Mouse (Mus musculus) forebrain, postnatal 0 days (tissue): Measurements from ENCODE around the gene Abcd3. TPM values are rescaled to one million over a fixed set of nuclear protein-coding genes. Genes with fewer than 3 reads are reported as not detected.

Experiments used
- ATAC-seq: fragments of 200-750 bp; cut with Nextera tagmentation; 2 replicates; pipeline ENCODE4 v1.8.0; 2017; ENCODE audit warnings: mild to moderate bottlenecking, moderate library complexity
- DNase-seq: peaks from one replicate; pipeline ENCODE4 v3.0.0-alpha.2; 2015
- H3K27ac ChIP-seq: fragments of 300-500 bp; sonication (generic); 2 replicates; pipeline ENCODE4 v1.5.1; 2014; ENCODE audit warnings: low read depth, mild to moderate bottlenecking, antibody characterized with exemption, low read length, moderate library complexity, mixed read lengths
- H3K27me3 ChIP-seq: fragments of 300-500 bp; sonication (generic); 2 replicates; pipeline ENCODE4 v1.6.1; 2014; ENCODE audit warnings: mild to moderate bottlenecking, low read length, mixed read lengths; ENCODE audit not compliant: insufficient read depth
- H3K36me3 ChIP-seq: fragments of 300-500 bp; sonication (generic); 2 replicates; pipeline ENCODE4 v1.6.1; 2014; ENCODE audit warnings: mild to moderate bottlenecking, moderate library complexity; ENCODE audit not compliant: insufficient read depth
- H3K4me1 ChIP-seq: fragments of 300-500 bp; sonication (generic); 2 replicates; pipeline ENCODE4 v1.6.1; 2014; ENCODE audit warnings: antibody characterized with exemption; ENCODE audit not compliant: insufficient read depth
- H3K4me2 ChIP-seq: fragments of 300-500 bp; sonication (generic); 2 replicates; pipeline ENCODE4 v1.6.1; 2014; ENCODE audit warnings: low read depth, mild to moderate bottlenecking, moderate library complexity
- H3K4me3 ChIP-seq: fragments of 300-500 bp; sonication (generic); 2 replicates; pipeline ENCODE4 v1.5.1; 2014; ENCODE audit warnings: low read depth, low read length, mixed read lengths
- H3K9ac ChIP-seq: fragments of 300-500 bp; sonication (generic); 2 replicates; pipeline ENCODE4 v1.6.1; 2014; ENCODE audit warnings: mild to moderate bottlenecking
- H3K9me3 ChIP-seq: fragments of 300-500 bp; sonication (generic); 2 replicates; pipeline ENCODE4 v1.6.1; 2016; ENCODE audit warnings: low read length
- CTCF ChIP-seq: sonication (generic); IDR thresholded peaks from 2 replicates; pipeline ENCODE4 v1.5.1; 2016; ENCODE audit warnings: antibody characterized with exemption, control low read depth, low read depth
- WGBS: fragments of 180-500 bp; shearing (Covaris S2); extraction: QIAGEN DNeasy Blood & Tissue Kit; methylation state at CpG from one replicate; pipeline ENCODE4 v1.1.7; 2014; 5-methylcytosine and 5-hydroxymethylcytosine counted together
- polyA plus RNA-seq: library from polyadenylated mRNA; unstranded; fragments of >200 nt; fragmentation: Nextera tagmentation; extraction: Ambion mirVana; gene quantifications from 2 replicates; pipeline ENCODE4 v1.2.1, GENCODE M21; 2015
- total RNA-seq: library from RNA; depleted of rRNA; stranded (reverse); fragments of >200 nt; gene quantifications from 2 replicates; pipeline ENCODE4 v1.2.3, GENCODE M21; 2014

The Abcd3 gene
- total and polyA plus RNA-seq, 2 experiments from 2014 or later, result 65.7 to 72.8 TPM

DNA sequence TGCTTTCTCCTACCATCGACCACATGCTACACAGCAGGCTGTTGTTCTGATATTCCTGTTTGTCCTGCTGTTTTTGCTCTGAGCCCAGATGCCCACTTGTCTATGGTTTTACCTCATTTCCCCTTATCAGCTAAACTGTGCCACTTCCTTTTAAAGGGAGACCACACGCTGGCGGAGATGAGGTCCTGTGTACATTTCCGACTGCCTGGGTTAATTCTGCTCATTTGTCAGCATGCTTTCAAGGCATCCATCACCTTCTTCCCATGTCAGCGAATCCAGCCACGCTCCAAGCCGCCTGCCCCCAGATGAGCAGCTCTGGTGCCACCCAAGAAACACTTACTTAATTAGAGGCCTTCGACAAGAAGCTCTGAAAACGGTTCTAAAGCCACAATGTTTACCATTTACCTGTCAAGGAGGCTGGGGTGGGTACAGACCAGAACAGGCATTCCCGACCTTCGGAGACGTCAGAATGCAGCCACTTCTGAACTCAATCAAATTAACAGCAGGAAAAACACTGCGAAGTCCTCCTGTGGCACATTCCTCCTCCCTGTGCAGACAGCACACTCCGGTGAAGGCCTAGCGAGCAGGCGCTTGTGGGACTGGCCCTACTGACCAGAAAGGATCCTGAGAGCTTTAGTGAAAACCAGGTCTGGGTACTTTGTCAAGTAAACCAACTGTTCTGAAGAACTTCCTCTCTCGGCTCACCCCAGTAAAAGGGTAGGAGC is 75.5 kb downstream of the Abcd3 start:
- DNase-seq, result no peak
- TF ChIP-seq CTCF, result no peak
- WGBS, result 68% methylated on average over 17 of the region's 17 CpGs

DNA sequence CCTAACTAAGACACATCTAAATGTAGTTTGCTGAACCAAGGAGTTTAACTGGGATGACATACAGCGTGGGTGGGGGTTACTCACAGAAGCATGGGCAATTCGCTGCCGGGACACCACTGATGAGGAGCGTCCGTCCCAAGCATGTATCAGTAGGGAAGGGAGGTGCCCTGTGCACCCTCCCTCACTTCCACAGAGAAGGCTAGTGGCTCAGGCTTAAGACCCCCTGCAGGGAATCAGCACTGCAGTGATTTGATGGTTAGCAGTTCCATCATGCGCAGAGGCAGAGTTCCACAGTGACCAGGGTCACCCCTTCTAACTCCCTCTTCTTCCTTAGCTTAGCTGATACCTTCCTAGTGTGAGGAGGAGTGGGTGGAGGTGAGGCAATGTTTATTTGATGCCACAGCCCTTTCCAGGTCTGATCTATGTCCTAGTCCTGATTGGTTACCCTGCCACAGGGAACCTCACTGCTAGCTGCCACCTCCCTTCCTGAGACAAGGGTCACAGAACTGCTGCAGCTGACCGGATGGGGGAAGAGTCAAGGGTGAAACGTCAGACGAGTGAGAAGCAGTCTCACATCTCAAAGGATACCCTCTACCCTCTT is 76.3 kb downstream of the Abcd3 start:
- DNase-seq (no peak), ATAC-seq (no peak)
- Histone ChIP-seq H3K4me2 (no peak overlapping the region), H3K4me3 (no peak overlapping the region), H3K27ac (no peak overlapping the region), H3K27me3 (no peaks in the 10 kb centered on the region), H3K4me1 (peaks cover 6% of the 10 kb centered on the region; the same call in 1 of the 2 replicates), H3K9me3 (no peaks in the 10 kb centered on the region), H3K36me3 (no peaks in the 10 kb centered on the region), H3K9ac (no peak overlapping the region)
- TF ChIP-seq CTCF, result no peak
- 84% methylated on average over 9 of the region's 9 CpGs for WGBS

More for the DNA sequence above, 75.5 kb downstream of the Abcd3 start:
- Histone ChIP-seq H3K4me2 (no peak overlapping the region), H3K9me3 (no peaks in the 10 kb centered on the region), H3K27ac (no peak overlapping the region), H3K27me3 (no peaks in the 10 kb centered on the region), H3K4me3 (no peak overlapping the region), H3K36me3 (no peaks in the 10 kb centered on the region), H3K4me1 (peaks cover 6% of the 10 kb centered on the region; the same call in 1 of the 2 replicates), H3K9ac (no peak overlapping the region)
- ATAC-seq, result no peak

DNA sequence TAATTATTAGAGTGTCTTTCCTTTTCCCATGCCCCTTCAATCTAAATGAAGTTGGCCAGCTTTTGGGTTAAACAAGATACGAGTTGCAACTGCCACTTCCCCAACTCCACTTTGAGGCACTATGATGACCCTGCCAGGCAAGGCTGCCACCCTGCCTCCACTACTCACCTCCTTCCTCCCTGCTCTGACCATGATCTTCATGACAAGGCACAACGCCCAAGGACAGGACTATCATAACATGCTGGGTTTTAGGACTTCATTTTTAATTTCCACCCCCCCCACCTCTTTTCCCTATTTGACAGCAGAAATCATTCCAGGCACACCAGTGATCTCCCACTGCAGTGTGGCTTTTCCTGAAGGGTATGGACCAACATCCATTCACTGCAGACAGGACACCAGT is 77.2 kb downstream of the Abcd3 start:
- WGBS, result 62% methylated on average over 2 of the region's 2 CpGs
- ATAC-seq (no peak), DNase-seq (no peak)
- H3K27me3 ChIP-seq, result no peaks in the 10 kb centered on the region
- peaks cover 4% of the 10 kb centered on the region for H3K36me3 ChIP-seq
- H3K9ac ChIP-seq, result no peak overlapping the region
- H3K9me3 ChIP-seq, result no peaks in the 10 kb centered on the region
- no peak overlapping the region for H3K4me2 ChIP-seq
- no peak overlapping the region for H3K4me3 ChIP-seq
- no peak overlapping the region for H3K27ac ChIP-seq
- no peak for TF ChIP-seq CTCF
- H3K4me1 ChIP-seq, result peaks cover 6% of the 10 kb centered on the region; the same call in 1 of the 2 replicates

GRCm38 (mm10) chr3:121737453-121737852 is 77.6 kb downstream of the Abcd3 start:
- no peaks in the 10 kb centered on the region for H3K27me3 ChIP-seq
- H3K9ac ChIP-seq, result no peak overlapping the region
- H3K27ac ChIP-seq, result no peak overlapping the region
- TF ChIP-seq CTCF, result peak; percentile 66
- no peak overlapping the region for H3K4me2 ChIP-seq
- ATAC-seq (no peak), DNase-seq (peak; percentile 45)
- 16% methylated on average over 1 of the region's 1 CpGs for WGBS
- H3K4me1 ChIP-seq, result peaks cover 6% of the 10 kb centered on the region; the same call in 1 of the 2 replicates
- H3K4me3 ChIP-seq, result no peak overlapping the region
- H3K36me3 ChIP-seq, result peaks cover 9% of the 10 kb centered on the region
- H3K9me3 ChIP-seq, result no peaks in the 10 kb centered on the region

- H3K4me2 ChIP-seq, result no peak overlapping the region
- peaks cover 13% of the 10 kb centered on the region for H3K36me3 ChIP-seq
- no peak overlapping the region for H3K4me3 ChIP-seq
- no peaks in the 10 kb centered on the region for H3K9me3 ChIP-seq
- WGBS, result 14% methylated on average over 18 of the region's 18 CpGs
- peaks cover 6% of the 10 kb centered on the region; the same call in 1 of the 2 replicates for H3K4me1 ChIP-seq
- TF ChIP-seq CTCF, result peak; percentile 87
- peak overlapping the region; percentile 54 for H3K27ac ChIP-seq
- DNase-seq (peak; percentile 86), ATAC-seq (peak; percentile 96)
- H3K27me3 ChIP-seq, result no peaks in the 10 kb centered on the region
- no peak overlapping the region for H3K9ac ChIP-seq
Observed at GRCm38 (mm10) chr3:121736025-121736744, 78.9 kb downstream of the Abcd3 start.

GRCm38 (mm10) chr3:121735542-121735941 is 79.6 kb downstream of the Abcd3 start:
- DNase-seq, result no peak

More at GRCm38 (mm10) chr3:121735542-121735941, 79.6 kb downstream of the Abcd3 start:
- H3K27me3 ChIP-seq, result no peaks in the 10 kb centered on the region
- 76% methylated on average over 7 of the region's 7 CpGs for WGBS
- no peak for ATAC-seq
- TF ChIP-seq CTCF, result no peak
- no peak overlapping the region for H3K9ac ChIP-seq
- H3K4me2 ChIP-seq, result no peak overlapping the region
- no peak overlapping the region for H3K4me3 ChIP-seq
- H3K27ac ChIP-seq, result peak overlapping the region; percentile 54
- peaks cover 6% of the 10 kb centered on the region; the same call in 1 of the 2 replicates for H3K4me1 ChIP-seq
- peaks cover 13% of the 10 kb centered on the region for H3K36me3 ChIP-seq
- H3K9me3 ChIP-seq, result no peaks in the 10 kb centered on the region
